Mouse (Mus musculus) neural tube, embryonic 13.5 days (tissue): Measurements from ENCODE around the gene Filip1. TPM values are rescaled to one million over a fixed set of nuclear protein-coding genes. Genes with fewer than 3 reads are reported as not detected.
A peak's percentile ranks its signal among the peaks of the same experiment; 100 is the strongest.

ENCODE experiments used
- ATAC-seq: fragments of 200-750 bp; cut with Nextera tagmentation; 2 replicates; pipeline ENCODE4 v1.8.0; 2017; ENCODE audit warnings: low read depth, mild to moderate bottlenecking, moderate TSS enrichment, moderate library complexity
- H3K27ac ChIP-seq: fragments of 300-500 bp; sonication (generic); replicated peaks from 2 replicates; pipeline ENCODE4 v1.5.1; 2015; ENCODE audit warnings: moderate library complexity, mild to moderate bottlenecking, inconsistent platforms
- H3K27me3 ChIP-seq: fragments of 300-500 bp; sonication (generic); 2 replicates; pipeline ENCODE4 v1.6.1; 2015; ENCODE audit warnings: mild to moderate bottlenecking, inconsistent platforms
- H3K36me3 ChIP-seq: fragments of 300-500 bp; sonication (generic); 2 replicates; pipeline ENCODE4 v1.6.1; 2015; ENCODE audit warnings: mild to moderate bottlenecking, inconsistent platforms
- H3K4me1 ChIP-seq: fragments of 300-500 bp; sonication (generic); replicated peaks from 2 replicates; pipeline ENCODE4 v1.6.1; 2015; ENCODE audit warnings: inconsistent platforms
- H3K4me2 ChIP-seq: fragments of 300-500 bp; sonication (generic); 2 replicates; pipeline ENCODE4 v1.6.1; 2015; ENCODE audit warnings: inconsistent platforms, mild to moderate bottlenecking, moderate library complexity
- H3K4me3 ChIP-seq: fragments of 300-500 bp; sonication (generic); 2 replicates; pipeline ENCODE4 v1.5.1; 2015; ENCODE audit warnings: mild to moderate bottlenecking, inconsistent platforms
- H3K9ac ChIP-seq: fragments of 300-500 bp; sonication (generic); 2 replicates; pipeline ENCODE4 v1.6.1; 2015; ENCODE audit warnings: moderate library complexity, mild to moderate bottlenecking, inconsistent platforms
- H3K9me3 ChIP-seq: fragments of 300-500 bp; sonication (generic); 2 replicates; pipeline ENCODE4 v1.6.1; 2016; ENCODE audit warnings: inconsistent platforms
- WGBS: fragments of 180-500 bp; shearing (Covaris S2); methylation state at CpG from one replicate; pipeline ENCODE4 v1.1.7; 2015; 5-methylcytosine and 5-hydroxymethylcytosine counted together
- polyA plus RNA-seq: library from polyadenylated mRNA; unstranded; fragments of >200 nt; fragmentation: Nextera tagmentation; extraction: Ambion mirVana; gene quantifications from 2 replicates; pipeline ENCODE4 v1.2.1, GENCODE M21; 2015

Filip1 gene
- polyA plus RNA-seq, 1 experiment from 2014 or later = 2.4 TPM

DNA sequence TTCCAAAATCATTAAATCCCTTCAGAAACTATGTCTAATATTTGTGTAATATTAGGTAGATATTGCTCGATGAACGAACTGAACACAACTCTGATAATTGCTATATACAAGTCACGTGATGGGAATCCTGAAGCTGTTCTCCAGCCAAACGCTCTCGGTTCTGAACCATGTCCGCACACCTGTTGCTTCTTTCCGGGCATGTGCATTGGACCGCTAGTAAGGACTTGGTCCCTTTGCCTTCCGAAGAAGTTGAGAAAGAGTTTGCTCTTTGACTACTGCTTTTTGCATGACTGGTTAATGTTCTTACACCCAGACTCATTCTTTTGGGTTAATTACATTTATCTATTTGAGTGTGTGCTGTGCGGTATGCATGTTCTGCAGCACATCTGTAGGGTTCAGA lies 207.2 kb downstream of the Filip1 start:
- Histone ChIP-seq H3K4me1 (no peaks in the 10 kb centered on the region), H3K9ac (no peak overlapping the region), H3K27me3 (no peaks in the 10 kb centered on the region), H3K27ac (no peak overlapping the region), H3K36me3 (no peaks in the 10 kb centered on the region), H3K9me3 (no peaks in the 10 kb centered on the region), H3K4me2 (no peak overlapping the region), H3K4me3 (no peak overlapping the region)
- ATAC-seq = no peak
- WGBS = 88% methylated on average over 10 of the region's 10 CpGs

DNA sequence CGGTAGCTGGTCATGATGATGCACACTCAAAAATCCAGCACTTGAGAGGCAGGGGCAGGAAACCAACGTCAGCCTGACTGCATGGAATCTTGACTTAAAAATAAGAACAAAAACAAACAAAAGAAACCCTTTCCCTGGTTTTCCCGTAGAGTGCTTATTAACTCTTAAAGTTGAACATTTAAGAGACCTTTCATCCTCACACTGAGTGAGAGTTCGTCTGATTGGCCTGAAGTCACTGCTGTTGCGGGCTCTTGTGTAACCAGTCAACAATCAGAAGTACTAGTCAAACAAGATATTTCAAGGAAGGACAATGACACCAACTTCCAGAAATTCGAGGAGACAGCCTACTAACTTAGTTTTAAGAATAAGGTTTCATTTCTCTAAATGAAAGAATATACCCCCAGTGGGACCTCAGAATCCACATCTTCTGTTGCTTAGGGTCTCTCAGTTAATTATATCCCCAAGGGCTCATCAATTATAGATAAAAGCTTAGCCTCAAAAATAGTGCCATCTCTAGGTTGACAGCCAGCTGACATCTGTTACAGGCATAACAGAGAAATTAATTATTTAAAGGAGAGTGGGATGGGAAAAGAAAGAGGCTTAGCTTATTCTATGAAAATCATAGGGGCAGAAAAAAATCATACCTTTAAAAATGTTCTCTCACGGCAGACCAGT lies 216.1 kb downstream of the Filip1 start:
- 70% methylated on average over 7 of the region's 7 CpGs for WGBS
- no peaks in the 10 kb centered on the region for H3K27me3 ChIP-seq
- H3K9me3 ChIP-seq = no peaks in the 10 kb centered on the region
- H3K4me1 ChIP-seq = peaks cover 12% of the 10 kb centered on the region
- H3K27ac ChIP-seq = no peak overlapping the region
- no peak for ATAC-seq
- no peak overlapping the region for H3K4me3 ChIP-seq
- no peak overlapping the region for H3K4me2 ChIP-seq
- no peaks in the 10 kb centered on the region for H3K36me3 ChIP-seq
- H3K9ac ChIP-seq = no peak overlapping the region

- Histone ChIP-seq H3K9ac (no peak overlapping the region), H3K36me3 (no peaks in the 10 kb centered on the region), H3K27ac (no peak overlapping the region), H3K27me3 (no peaks in the 10 kb centered on the region), H3K4me2 (no peak overlapping the region), H3K4me1 (peaks cover 25% of the 10 kb centered on the region), H3K9me3 (no peaks in the 10 kb centered on the region), H3K4me3 (no peak overlapping the region)
- WGBS = 85% methylated on average over 1 of the region's 1 CpGs
- ATAC-seq = no peak
Observed at GRCm38 (mm10) chr9:79795076-79795475, 217.6 kb downstream of the Filip1 start.

DNA sequence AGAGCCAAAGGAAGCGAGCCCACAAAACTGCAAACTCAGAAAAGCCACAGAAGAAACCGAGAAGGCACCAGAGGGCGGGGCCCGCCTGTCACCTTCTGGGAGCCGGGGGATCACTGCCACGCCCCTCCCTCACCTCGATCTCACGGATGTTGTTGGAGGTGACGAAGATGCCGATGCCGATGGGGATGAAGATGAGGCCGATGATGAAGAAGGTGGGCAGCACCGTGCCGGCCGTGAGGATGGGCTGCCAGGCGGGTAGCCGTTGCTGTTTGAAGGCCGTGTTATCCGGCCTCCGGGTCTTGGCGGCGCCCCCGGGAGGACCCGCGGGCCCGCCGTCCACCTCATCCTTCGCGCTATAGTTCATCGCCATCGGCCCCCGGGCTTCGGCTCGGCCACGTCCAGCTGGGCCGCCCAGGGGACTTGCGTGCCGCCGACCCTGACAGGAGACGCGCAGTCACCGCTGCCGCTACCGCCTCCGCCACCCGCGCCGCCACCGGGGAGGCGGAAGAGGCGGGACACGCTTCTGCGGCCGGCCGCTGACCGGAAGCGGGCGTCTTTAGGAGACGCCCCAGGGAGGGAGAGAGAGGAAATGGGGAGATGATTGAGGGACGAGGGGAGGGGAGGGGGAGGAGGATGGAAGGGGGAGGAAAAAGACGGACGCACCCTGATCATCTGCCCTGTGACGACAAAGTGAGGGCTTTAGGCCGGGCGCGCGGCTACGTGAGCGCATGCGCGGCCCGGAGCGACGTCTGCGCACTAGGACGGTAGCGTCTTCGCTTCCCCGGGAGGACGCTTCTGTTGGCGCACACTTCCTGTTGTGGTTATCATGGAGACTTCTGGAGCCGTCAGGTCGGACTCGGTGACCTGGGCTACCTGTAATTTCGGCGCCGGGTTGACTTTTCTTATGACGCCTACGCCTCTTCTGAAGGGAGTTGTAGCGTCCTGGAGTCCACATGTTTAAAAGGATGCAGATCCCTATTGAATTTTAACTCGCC lies 219.5 kb downstream of the Filip1 start, which contains the start of gene Tmem30a:
Gene Tmem30a (minus strand): TSS at position 667 of the 995 bp plus-strand sequence.
- Histone ChIP-seq H3K4me3 (peak within 1 kb of the TSS; percentile 71), H3K4me1 (peaks cover 34% of the 10 kb centered on the region), H3K27ac (peak within 1 kb of the TSS; percentile 88), H3K4me2 (peak within 1 kb of the TSS; percentile 78), H3K36me3 (no peaks in the 10 kb centered on the region), H3K9me3 (no peaks in the 10 kb centered on the region), H3K9ac (peak within 1 kb of the TSS; percentile 86), H3K27me3 (no peaks in the 10 kb centered on the region)
- WGBS = under 1% methylated on average over 91 of the region's 91 CpGs
- ATAC-seq = peak; percentile 99

- no peak overlapping the region for H3K27ac ChIP-seq
- no peak overlapping the region for H3K9ac ChIP-seq
- ATAC-seq = no peak
- no peaks in the 10 kb centered on the region for H3K9me3 ChIP-seq
- WGBS = 70% methylated on average over 2 of the region's 2 CpGs
- no peak overlapping the region for H3K4me3 ChIP-seq
- H3K27me3 ChIP-seq = no peaks in the 10 kb centered on the region
- peaks cover 43% of the 10 kb centered on the region for H3K4me1 ChIP-seq
- H3K36me3 ChIP-seq = no peaks in the 10 kb centered on the region
- no peak overlapping the region for H3K4me2 ChIP-seq
Observed at GRCm38 (mm10) chr9:79785794-79786085, 226.9 kb downstream of the Filip1 start.

DNA sequence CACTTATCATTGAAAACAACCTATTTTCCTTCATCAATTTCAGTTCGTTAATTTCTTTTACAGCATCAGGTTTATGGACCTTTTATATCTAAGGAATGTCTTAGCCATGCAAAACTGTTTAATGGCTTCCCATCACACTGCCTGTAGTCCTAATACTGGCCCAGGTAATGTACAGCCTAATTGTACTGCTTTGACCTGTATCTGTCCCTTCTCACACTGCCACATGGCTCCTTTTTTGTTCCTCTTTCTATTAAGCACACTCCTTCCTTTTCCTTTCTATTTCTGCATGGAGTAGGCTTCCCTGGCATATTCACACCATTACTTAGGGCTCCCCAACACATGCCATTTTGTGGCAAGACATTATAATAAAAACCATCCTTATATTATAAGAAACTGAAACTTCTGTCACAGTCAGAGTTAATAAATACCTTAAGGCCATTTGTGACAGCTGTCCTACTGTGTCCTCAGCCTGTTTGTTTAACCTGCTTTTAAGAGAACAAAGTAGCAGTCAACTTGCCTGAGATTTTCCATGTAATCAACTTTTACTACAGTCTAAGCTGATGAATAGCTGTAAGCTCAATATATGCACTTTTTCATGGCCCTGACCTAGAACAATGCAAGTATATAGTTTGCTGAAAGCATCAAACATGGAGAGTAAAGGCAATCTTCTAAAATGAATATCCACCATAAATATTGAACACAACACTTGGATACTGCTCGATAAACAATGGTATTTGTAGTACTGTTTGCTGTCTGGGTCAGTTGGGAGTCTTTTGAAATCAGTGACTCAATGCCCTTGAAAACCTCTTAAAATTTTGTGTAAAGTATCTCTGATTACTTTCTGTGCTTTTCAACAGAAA lies 227.5 kb downstream of the Filip1 start:
- Histone ChIP-seq H3K9ac (no peak overlapping the region), H3K36me3 (no peaks in the 10 kb centered on the region), H3K27ac (no peak overlapping the region), H3K4me3 (no peak overlapping the region), H3K9me3 (no peaks in the 10 kb centered on the region), H3K27me3 (no peaks in the 10 kb centered on the region), H3K4me2 (no peak overlapping the region), H3K4me1 (peaks cover 38% of the 10 kb centered on the region)
- peak; percentile 50; the same call in 1 of the 2 replicates for ATAC-seq
- 63% methylated on average over 2 of the region's 2 CpGs for WGBS

DNA sequence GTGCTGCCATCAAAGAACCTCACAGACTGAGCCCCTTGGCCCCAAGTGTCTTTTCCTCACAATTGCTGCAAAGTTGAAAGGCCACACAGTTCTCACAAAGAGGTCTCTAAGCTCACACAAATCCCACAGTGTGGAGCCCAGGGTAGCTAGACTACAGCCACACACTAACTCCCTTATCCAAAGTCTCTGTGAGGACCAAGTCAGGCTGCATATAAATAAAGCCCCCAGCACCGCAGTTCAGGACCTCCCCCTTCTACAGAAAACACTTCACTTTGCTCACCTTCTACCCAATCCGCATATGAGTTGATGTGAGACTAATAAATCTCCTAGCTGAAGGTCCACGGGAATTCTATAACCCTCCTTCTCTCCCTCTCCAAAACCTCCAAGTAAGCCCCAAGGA lies 228.2 kb downstream of the Filip1 start:
- no peaks in the 10 kb centered on the region for H3K27me3 ChIP-seq
- no peaks in the 10 kb centered on the region for H3K9me3 ChIP-seq
- no peak overlapping the region for H3K4me2 ChIP-seq
- WGBS = 33% methylated on average over 3 of the region's 3 CpGs
- peaks cover 36% of the 10 kb centered on the region for H3K4me1 ChIP-seq
- H3K4me3 ChIP-seq = no peak overlapping the region
- ATAC-seq = peak; percentile 43
- H3K9ac ChIP-seq = no peak overlapping the region
- H3K36me3 ChIP-seq = no peaks in the 10 kb centered on the region
- no peak overlapping the region for H3K27ac ChIP-seq

GRCm38 (mm10) chr9:79779354-79779753 lies 233.3 kb downstream of the Filip1 start:
- Histone ChIP-seq H3K9ac (no peak overlapping the region), H3K9me3 (no peaks in the 10 kb centered on the region), H3K4me1 (peaks cover 5% of the 10 kb centered on the region), H3K36me3 (peaks cover 7% of the 10 kb centered on the region), H3K4me2 (no peak overlapping the region), H3K27ac (no peak overlapping the region), H3K27me3 (no peaks in the 10 kb centered on the region), H3K4me3 (no peak overlapping the region)
- 84% methylated on average over 2 of the region's 2 CpGs for WGBS
- no peak for ATAC-seq

DNA sequence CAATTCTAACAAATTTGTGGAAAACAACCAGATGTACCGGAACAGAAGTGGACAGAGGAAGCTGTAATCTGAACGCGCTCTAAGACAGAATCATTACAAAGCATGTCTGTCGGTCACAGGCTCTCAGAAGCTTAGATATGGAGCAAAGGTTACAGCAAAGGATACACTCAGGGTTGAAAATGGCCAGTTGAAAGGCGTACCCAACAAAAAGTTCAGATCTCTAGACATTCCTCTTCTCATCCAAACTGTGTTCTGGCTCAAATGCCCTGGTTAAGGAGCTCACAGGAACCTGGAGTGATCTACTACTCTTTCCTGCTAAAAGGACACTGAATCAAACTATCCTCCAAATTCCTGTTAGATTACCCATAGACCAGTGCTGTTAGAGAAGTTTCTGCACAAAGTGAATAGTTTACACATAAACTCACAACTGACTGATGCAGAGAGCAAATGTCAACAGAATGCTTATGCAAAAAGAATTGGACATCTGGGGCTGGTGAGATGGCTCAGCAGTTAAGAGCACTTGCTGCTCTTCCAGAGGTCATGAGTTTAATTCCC lies 245.6 kb downstream of the Filip1 start:
- Histone ChIP-seq H3K9ac (no peak overlapping the region), H3K36me3 (peaks cover 12% of the 10 kb centered on the region; the same call in 1 of the 2 replicates), H3K27ac (no peak overlapping the region), H3K4me1 (no peaks in the 10 kb centered on the region), H3K27me3 (no peaks in the 10 kb centered on the region), H3K9me3 (no peaks in the 10 kb centered on the region), H3K4me2 (no peak overlapping the region), H3K4me3 (no peak overlapping the region)
- ATAC-seq = no peak
- 97% methylated on average over 5 of the region's 5 CpGs for WGBS

DNA sequence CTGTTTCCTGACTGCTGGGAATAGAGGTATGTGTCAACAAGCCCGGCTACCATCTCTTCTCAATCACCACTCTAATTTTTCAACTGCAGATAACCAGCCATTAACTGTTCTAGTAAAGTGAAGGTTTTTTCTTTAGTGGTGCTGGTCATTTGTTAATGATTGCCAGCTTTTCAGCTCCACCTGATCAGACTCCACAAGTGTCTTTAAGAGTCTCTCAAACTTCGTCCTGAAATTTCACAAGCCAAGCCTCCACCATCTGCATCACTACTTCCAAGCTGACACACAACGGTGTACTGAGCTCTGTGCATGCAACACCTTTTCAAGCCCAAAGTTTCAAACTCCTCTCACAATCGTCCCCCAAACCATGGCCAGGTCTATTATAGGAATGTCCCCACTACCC lies 247.3 kb downstream of the Filip1 start:
- H3K4me1 ChIP-seq = peaks cover 2% of the 10 kb centered on the region
- no peaks in the 10 kb centered on the region for H3K27me3 ChIP-seq
- H3K4me3 ChIP-seq = no peak overlapping the region
- no peak overlapping the region for H3K27ac ChIP-seq
- H3K4me2 ChIP-seq = no peak overlapping the region
- ATAC-seq = no peak
- H3K9me3 ChIP-seq = no peaks in the 10 kb centered on the region
- no peak overlapping the region for H3K9ac ChIP-seq
- H3K36me3 ChIP-seq = 0 out of 2 replicates have a peak, but pooled peaks cover 3% of the 10 kb centered on the region
- WGBS = 89% methylated on average over 4 of the region's 4 CpGs
